Mouse (Mus musculus): ENCODE measurements around the gene Naa80.

DNA sequence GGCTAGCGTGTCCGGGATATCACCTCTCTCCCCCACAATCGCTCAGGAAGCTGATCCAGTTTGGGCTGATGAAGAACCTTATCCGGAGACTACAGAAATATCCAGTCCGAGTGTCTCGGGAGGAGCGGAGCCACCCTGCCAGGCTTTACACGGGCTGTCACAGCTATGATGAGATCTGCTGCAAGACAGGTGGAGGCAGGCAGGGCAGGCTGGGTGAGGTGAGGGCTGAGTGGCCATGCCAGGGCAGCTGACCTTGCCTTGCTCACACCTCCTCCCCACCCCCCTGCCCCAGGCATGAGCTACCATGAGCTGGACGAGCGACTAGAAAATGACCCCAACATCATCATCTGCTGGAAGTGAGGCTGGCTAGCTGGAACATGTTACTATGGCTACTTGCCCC is 33.5 kb upstream of the Naa80 start:
- no peak for TF ChIP-seq POLR2A (IDR thresholded peaks at IDR 0.05; ENCODE audit: insufficient read depth, low read length)
- TF ChIP-seq CTCF (IDR thresholded peaks at IDR 0.05; ENCODE audit: low read depth, low read length): no peak
